Mouse (Mus musculus): ENCODE results near the gene Syce3.
A peak's percentile ranks its signal among the peaks of the same experiment; 100 is the strongest.
"Not testable (repeated sequence)": the region's sequence is repeated elsewhere in the genome, so short reads cannot be mapped to it uniquely, and the experiment has no call there.

Gene Syce3

DNA sequence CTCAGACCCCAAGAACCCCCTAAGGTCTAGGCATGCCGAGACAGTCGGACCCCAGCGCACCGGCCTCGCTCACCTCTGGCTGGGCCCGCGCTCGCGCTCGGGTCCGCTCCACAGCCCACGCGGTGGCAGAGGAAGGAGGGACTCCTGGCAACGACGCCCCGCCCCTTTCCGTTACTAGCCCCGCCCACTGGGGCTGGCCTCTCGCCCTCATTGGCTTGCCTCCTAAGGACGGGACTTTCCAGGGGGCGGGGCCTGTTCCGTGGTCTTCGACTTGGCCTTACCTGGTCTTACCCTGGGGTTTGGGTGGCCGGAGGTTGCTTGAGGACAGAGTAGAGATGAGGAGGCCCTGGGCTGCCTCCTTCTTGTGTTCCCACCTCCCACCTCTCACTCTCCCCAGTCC lies at the start of gene Syce3:
Gene Syce3 (minus strand): TSS at position 386 of the 400 bp plus-strand sequence.
- DNase-seq (ENCODE audit: low read depth), result no peak

DNA sequence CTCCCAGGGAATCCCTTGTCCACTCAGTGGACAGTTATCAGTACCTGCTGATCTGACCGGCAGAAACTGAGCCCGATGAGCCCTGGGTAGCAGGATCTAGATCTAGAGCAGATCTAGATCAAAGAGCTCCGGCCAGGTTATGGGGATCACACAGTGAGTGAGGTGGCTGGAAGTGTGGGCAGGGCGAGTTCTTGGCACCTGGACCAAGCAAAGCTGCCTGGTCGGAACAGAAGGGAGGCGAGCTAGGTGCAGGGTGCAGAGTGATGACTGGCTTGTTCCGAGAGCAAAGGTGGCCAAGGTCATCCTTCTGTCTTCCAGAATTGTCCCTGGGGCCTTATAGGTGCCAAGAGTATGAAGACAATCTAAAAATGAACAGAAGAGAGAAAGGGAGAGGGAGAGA lies 49.5 kb upstream of the Syce3 start:
- DNase-seq (ENCODE audit: low read depth), result no peak

DNA sequence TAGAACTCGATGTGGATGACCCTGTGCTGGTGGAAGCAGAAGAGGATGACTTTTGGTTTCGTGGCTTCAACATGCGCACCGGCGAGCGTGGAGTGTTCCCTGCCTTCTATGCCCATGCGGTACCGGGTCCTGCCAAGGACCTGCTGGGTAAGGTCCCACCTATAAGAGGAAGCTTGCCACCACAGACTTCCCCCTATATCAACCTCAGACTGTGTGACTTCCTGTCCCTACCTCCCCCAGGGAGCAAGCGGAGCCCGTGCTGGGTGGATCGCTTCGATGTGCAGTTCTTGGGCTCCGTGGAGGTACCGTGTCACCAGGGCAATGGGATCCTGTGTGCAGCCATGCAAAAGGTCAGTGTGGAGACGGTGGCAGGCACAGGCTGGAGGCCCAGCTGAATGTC lies 48.6 kb upstream of the Syce3 start:
- DNase-seq (ENCODE audit: low read depth), result no peak

DNA sequence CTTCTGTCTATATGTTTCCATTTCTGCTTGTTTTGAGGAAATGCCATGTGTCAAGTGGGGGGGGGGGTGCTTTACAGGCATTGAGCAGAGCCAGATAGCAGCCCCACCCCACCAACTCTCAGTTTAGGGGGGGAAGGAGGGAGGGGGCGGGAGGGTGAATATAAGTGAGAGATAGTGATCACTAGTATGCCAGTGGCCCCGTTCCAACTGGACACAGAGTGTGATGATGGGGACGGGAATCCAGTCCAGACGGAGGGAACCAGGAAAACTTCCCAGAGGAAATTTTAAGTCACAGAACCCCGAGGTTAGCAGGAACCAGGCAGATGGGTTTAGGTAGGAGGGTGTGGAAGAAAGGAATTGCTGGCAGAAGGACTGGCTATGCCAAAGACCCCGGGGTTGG lies 45.3 kb upstream of the Syce3 start:
- no peak for DNase-seq (ENCODE audit: low read depth)

DNA sequence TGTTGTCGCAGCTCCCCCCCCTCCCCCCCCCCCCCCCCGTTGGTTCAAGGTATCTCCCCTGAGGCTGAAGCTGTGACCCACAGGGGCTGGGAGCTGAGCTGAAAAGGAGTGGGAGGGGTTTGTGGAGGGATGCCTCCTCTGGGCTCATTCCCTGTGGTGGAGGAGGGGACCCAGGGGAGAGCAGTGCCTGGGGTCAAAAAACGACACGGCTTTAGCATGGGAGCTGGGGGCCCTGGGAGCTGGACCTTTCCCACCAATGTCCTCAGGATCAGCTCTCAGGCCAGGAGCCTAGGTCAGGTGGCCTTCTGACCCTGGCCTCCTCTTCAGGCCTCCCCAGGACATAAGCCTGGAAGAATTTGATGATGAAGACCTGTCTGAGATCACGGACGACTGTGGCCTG lies 44.6 kb upstream of the Syce3 start:
- no peak for DNase-seq (ENCODE audit: low read depth)

GRCm38 (mm10) chr15:89453865-89454478 lies 43.7 kb upstream of the Syce3 start, which contains the start of gene Mapk8ip2:
Gene Mapk8ip2, plus strand, starts transcription at chr15:89453913.
- DNase-seq (ENCODE audit: low read depth), result no peak

GRCm38 (mm10) chr15:89452906-89453864 lies 42.9 kb upstream of the Syce3 start:
- DNase-seq (ENCODE audit: low read depth), result no peak

- DNase-seq (ENCODE audit: low read depth), result no peak
These were observed 32.3 kb upstream of the Syce3 start for GRCm38 (mm10) chr15:89442486-89443070.

- no peak for DNase-seq (ENCODE audit: low read depth)
These were observed 25.6 kb upstream of the Syce3 start for GRCm38 (mm10) chr15:89435878-89436277.

DNA sequence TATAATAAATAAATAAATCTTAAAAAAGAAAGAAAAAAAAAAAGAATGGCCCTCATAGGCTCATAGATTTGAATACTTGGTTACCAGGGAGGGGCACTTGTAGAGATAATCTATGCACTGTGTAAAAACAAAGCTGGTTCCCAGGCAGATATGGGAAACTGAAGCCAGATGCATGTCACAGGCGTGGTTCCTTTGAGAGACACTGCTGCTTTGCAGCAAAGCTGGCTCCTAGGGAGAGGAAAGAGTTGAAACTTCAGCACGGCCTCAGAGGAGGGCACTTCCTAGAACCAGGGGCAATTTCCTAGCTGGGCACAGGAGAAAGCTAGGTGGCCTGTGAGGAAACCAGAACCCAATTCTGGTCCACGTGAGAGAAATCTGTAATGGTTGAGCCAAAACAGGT lies 23.8 kb upstream of the Syce3 start:
- no peak for DNase-seq (ENCODE audit: low read depth)

DNA sequence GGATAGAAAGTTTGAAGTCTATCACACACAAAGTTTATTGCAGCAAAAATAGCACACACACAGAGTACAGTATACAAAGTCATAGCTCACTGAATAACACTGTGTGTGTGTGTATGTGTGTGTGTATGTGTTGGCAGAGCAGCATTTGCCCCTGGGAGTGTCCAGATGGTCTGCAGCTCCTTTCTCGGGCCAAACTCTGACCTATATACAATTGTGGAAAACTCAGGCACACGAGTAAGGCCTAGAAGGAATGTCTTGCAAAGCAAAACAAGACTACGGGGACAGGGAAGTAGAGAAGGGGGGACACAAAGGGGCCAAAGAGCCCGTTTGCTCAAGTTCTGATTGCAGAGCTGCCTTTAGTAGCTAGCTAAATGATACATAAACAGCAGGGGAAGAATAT lies 22.6 kb upstream of the Syce3 start:
- no peak for DNase-seq (ENCODE audit: low read depth)

DNA sequence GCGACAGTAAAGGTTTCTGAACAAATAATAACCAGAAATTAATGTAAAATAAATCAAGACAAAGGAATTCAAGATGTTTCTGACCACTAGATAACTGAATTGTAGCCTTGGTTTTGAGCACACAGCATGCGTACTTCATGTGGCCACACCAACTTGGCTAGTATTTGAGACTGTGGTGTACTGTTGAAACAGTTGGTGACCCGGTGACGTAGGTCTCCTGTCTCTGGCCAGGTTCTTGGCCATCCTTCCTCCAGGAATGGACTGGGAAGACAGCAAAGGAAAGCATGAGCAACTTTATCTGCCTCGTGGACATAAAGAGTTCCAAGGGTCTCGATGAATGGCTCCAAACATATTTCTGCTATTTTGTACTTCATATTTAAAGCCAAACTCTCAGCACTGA lies 21.5 kb upstream of the Syce3 start:
- DNase-seq (ENCODE audit: low read depth), result no peak

GRCm38 (mm10) chr15:89431271-89431670 lies 21.0 kb upstream of the Syce3 start:
- no peak for DNase-seq (ENCODE audit: low read depth)

GRCm38 (mm10) chr15:89430771-89431170 lies 20.5 kb upstream of the Syce3 start:
- not testable (repeated sequence) for DNase-seq (ENCODE audit: low read depth)

- no peak for DNase-seq (ENCODE audit: low read depth)
These were observed 20.0 kb upstream of the Syce3 start for GRCm38 (mm10) chr15:89430341-89430740.

- DNase-seq (ENCODE audit: low read depth), result peak; percentile 91
These were observed 19.3 kb upstream of the Syce3 start, which contains the start of the genes C730034F03Rik, Gm44502 and Chkb for GRCm38 (mm10) chr15:89429352-89430221. Gene C730034F03Rik, plus strand, starts transcription at chr15:89429589. Gene Gm44502, minus strand, starts transcription at chr15:89429696. Gene Chkb, minus strand, starts transcription at chr15:89429908.

GRCm38 (mm10) chr15:89428821-89429351 lies 18.6 kb upstream of the Syce3 start:
- no peak for DNase-seq (ENCODE audit: low read depth)

DNA sequence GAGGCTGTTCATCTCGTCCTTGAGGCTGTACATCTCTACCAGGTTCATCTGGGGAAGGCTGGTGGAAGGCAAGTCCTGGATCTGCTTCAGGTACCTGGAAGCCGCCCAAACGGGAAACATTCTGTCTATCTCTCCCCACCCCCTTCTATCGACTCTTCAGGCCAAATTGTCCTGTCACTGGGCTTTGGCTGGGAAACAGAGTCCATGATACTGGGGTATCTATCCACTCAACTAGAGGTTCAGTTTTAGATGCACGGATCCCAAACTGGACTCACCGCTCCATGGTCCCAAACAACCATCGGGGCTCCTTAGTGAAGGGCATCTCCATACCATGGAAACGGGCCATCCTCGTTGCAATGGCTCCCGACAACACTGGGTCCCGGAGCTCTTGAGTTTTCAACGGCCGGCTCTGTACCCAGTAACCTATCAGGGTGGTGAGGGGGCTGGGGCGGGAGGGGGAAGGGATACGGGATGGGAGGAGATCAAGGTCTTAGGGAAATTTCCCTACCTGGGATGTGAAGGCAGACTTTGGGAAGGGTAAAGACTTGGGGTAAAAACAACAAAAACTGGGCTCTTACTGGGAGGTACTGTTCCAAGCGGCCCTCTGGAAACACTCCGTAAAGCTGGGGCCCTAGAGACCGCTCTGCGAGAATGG lies 18.0 kb upstream of the Syce3 start:
- no peak for DNase-seq (ENCODE audit: low read depth)

DNA sequence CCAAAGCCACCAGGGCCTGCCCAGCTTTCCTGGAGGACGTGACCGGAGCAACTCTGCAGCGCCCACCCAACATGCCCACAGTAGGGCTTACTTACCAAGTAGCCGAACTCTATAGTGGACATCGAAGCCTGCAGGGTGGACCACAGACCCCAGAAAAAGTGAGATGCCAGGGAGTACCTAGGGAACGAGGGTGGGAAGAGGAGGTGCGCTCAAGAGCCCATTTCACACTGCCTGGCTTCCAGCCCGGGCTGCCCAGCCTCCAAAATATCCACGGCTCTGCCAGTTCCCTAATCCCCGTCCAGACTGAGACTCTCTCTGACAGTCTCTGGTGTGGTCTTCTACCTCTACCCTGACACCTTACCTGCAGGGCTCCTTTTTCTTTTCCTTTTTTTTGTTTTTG lies 16.4 kb upstream of the Syce3 start:
- DNase-seq (ENCODE audit: low read depth), result no peak

- DNase-seq (ENCODE audit: low read depth), result no peak
These were observed 15.4 kb upstream of the Syce3 start, which contains the start of gene Cpt1b for GRCm38 (mm10) chr15:89425711-89426121. Gene Cpt1b, minus strand, starts transcription at chr15:89425863.

GRCm38 (mm10) chr15:89424621-89425020 lies 14.3 kb upstream of the Syce3 start:
- DNase-seq (ENCODE audit: low read depth), result no peak

Data from fibroblast of lung, adult 2 months (primary cell).